Mouse (Mus musculus) hindbrain, postnatal 0 days (tissue): ENCODE measurements around the gene Epha3. TPM values are rescaled to one million over a fixed set of nuclear protein-coding genes. Genes with fewer than 3 reads are reported as not detected.
A peak's percentile ranks its signal among the peaks of the same experiment; 100 is the strongest.

Experiments used
- ATAC-seq: fragments of 200-750 bp; cut with Nextera tagmentation; 2 replicates; pipeline ENCODE4 v1.8.0; 2017; ENCODE audit warnings: mild to moderate bottlenecking, moderate TSS enrichment, moderate library complexity
- DNase-seq: peaks from one replicate; pipeline ENCODE4 v3.0.0-alpha.2; 2015; ENCODE audit warnings: low spot score
- H3K27ac ChIP-seq: fragments of 300-500 bp; sonication (generic); 2 replicates; pipeline ENCODE4 v1.5.1; 2014; ENCODE audit warnings: mild to moderate bottlenecking
- H3K27me3 ChIP-seq: fragments of 300-500 bp; sonication (generic); 2 replicates; pipeline ENCODE4 v1.6.1; 2014; ENCODE audit warnings: low read length, mixed read lengths; ENCODE audit not compliant: insufficient read depth
- H3K36me3 ChIP-seq: fragments of 300-500 bp; sonication (generic); 2 replicates; pipeline ENCODE4 v1.6.1; 2014; ENCODE audit warnings: low read length, mixed read lengths; ENCODE audit not compliant: insufficient read depth
- H3K4me1 ChIP-seq: fragments of 300-500 bp; sonication (generic); 2 replicates; pipeline ENCODE4 v1.6.1; 2014; ENCODE audit warnings: antibody characterized with exemption, low read length, mixed read lengths; ENCODE audit not compliant: insufficient read depth
- H3K4me2 ChIP-seq: fragments of 300-500 bp; sonication (generic); 2 replicates; pipeline ENCODE4 v1.6.1; 2014; ENCODE audit warnings: low read depth, mild to moderate bottlenecking, low read length, moderate library complexity, mixed read lengths
- H3K4me3 ChIP-seq: fragments of 300-500 bp; sonication (generic); 2 replicates; pipeline ENCODE4 v1.5.1; 2014; ENCODE audit warnings: low read length
- H3K9ac ChIP-seq: fragments of 300-500 bp; sonication (generic); replicated peaks from 2 replicates; pipeline ENCODE4 v1.6.1; 2014; ENCODE audit warnings: mild to moderate bottlenecking, low read length, moderate library complexity, mixed read lengths
- H3K9me3 ChIP-seq: fragments of 300-500 bp; sonication (generic); 2 replicates; pipeline ENCODE4 v1.6.1; 2016; ENCODE audit warnings: low read length, mixed read lengths
- CTCF ChIP-seq: IDR thresholded peaks from 2 replicates; pipeline ENCODE4 v1.5.1; 2016; ENCODE audit warnings: antibody characterized with exemption, control low read depth, low read depth
- WGBS: fragments of 180-500 bp; shearing (Covaris S2); extraction: QIAGEN DNeasy Blood & Tissue Kit; methylation state at CpG from one replicate; pipeline ENCODE4 v1.1.7; 2014; 5-methylcytosine and 5-hydroxymethylcytosine counted together
- polyA plus RNA-seq: library from polyadenylated mRNA; unstranded; fragments of >200 nt; fragmentation: Nextera tagmentation; extraction: Ambion mirVana; gene quantifications from 2 replicates; pipeline ENCODE4 v1.2.1, GENCODE M21; 2015
- total RNA-seq: library from RNA; depleted of rRNA; stranded (reverse); fragments of >200 nt; gene quantifications from 2 replicates; pipeline ENCODE4 v1.2.3, GENCODE M21; 2014

Epha3 gene
- total and polyA plus RNA-seq, 2 experiments from 2014 or later, result 11.3 to 23.3 TPM

GRCm38 (mm10) chr16:63767589-63767988, 96.4 kb downstream of the Epha3 start:
- no peak for TF ChIP-seq CTCF
- ATAC-seq, result no peak

GRCm38 (mm10) chr16:63761177-63761576, 102.8 kb downstream of the Epha3 start:
- DNase-seq, result peak; percentile 19
- Histone ChIP-seq H3K9ac (no peak overlapping the region), H3K4me2 (no peak overlapping the region), H3K36me3 (no peaks in the 10 kb centered on the region), H3K27me3 (no peaks in the 10 kb centered on the region), H3K4me1 (no peaks in the 10 kb centered on the region), H3K27ac (no peak overlapping the region), H3K4me3 (no peak overlapping the region), H3K9me3 (no peaks in the 10 kb centered on the region)
- no peak for TF ChIP-seq CTCF
- WGBS, result 44% methylated on average over 4 of the region's 4 CpGs
- ATAC-seq, result no peak

More at GRCm38 (mm10) chr16:63767589-63767988, 96.4 kb downstream of the Epha3 start:
- H3K9ac ChIP-seq, result no peak overlapping the region
- no peak overlapping the region for H3K4me3 ChIP-seq
- no peaks in the 10 kb centered on the region for H3K4me1 ChIP-seq
- WGBS, result 89% methylated on average over 5 of the region's 5 CpGs
- no peaks in the 10 kb centered on the region for H3K36me3 ChIP-seq
- no peaks in the 10 kb centered on the region for H3K27me3 ChIP-seq
- H3K9me3 ChIP-seq, result no peaks in the 10 kb centered on the region
- H3K27ac ChIP-seq, result no peak overlapping the region
- no peak for DNase-seq
- no peak overlapping the region for H3K4me2 ChIP-seq

- Histone ChIP-seq H3K4me1 (no peaks in the 10 kb centered on the region), H3K27ac (no peak overlapping the region), H3K27me3 (no peaks in the 10 kb centered on the region), H3K36me3 (no peaks in the 10 kb centered on the region), H3K9me3 (no peaks in the 10 kb centered on the region), H3K9ac (no peak overlapping the region), H3K4me3 (no peak overlapping the region), H3K4me2 (no peak overlapping the region)
- no peak for TF ChIP-seq CTCF
- no peak for ATAC-seq
- 17% methylated on average over 2 of the region's 2 CpGs for WGBS
- peak; percentile 28 for DNase-seq
Measured at GRCm38 (mm10) chr16:63760112-63760511, 103.9 kb downstream of the Epha3 start.

- H3K36me3 ChIP-seq, result no peaks in the 10 kb centered on the region
- no peaks in the 10 kb centered on the region for H3K27me3 ChIP-seq
- DNase-seq (peak; percentile 5), ATAC-seq (no peak)
- H3K9ac ChIP-seq, result no peak overlapping the region
- no peaks in the 10 kb centered on the region for H3K4me1 ChIP-seq
- no peaks in the 10 kb centered on the region for H3K9me3 ChIP-seq
- H3K4me3 ChIP-seq, result no peak overlapping the region
- H3K27ac ChIP-seq, result no peak overlapping the region
- WGBS, result 10% methylated on average over 3 of the region's 3 CpGs
- no peak overlapping the region for H3K4me2 ChIP-seq
- no peak for TF ChIP-seq CTCF
Measured at GRCm38 (mm10) chr16:63753052-63753451, 110.9 kb downstream of the Epha3 start.

GRCm38 (mm10) chr16:63747817-63748216, 116.2 kb downstream of the Epha3 start:
- ATAC-seq (no peak), DNase-seq (no peak)
- no peak overlapping the region for H3K4me3 ChIP-seq
- H3K27ac ChIP-seq, result no peak overlapping the region
- no peaks in the 10 kb centered on the region for H3K4me1 ChIP-seq
- H3K9ac ChIP-seq, result no peak overlapping the region
- no peak for TF ChIP-seq CTCF
- no peaks in the 10 kb centered on the region for H3K27me3 ChIP-seq
- H3K4me2 ChIP-seq, result no peak overlapping the region
- no peaks in the 10 kb centered on the region for H3K36me3 ChIP-seq
- H3K9me3 ChIP-seq, result no peaks in the 10 kb centered on the region
- 23% methylated on average over 2 of the region's 2 CpGs for WGBS

- H3K27ac ChIP-seq, result no peak overlapping the region
- H3K4me2 ChIP-seq, result no peak overlapping the region
- 42% methylated on average over 5 of the region's 5 CpGs for WGBS
- no peaks in the 10 kb centered on the region for H3K4me1 ChIP-seq
- H3K27me3 ChIP-seq, result no peaks in the 10 kb centered on the region
- H3K4me3 ChIP-seq, result no peak overlapping the region
- H3K36me3 ChIP-seq, result no peaks in the 10 kb centered on the region
- H3K9me3 ChIP-seq, result no peaks in the 10 kb centered on the region
- no peak for TF ChIP-seq CTCF
- H3K9ac ChIP-seq, result no peak overlapping the region
- DNase-seq (peak; percentile 34), ATAC-seq (no peak)
Measured at GRCm38 (mm10) chr16:63745465-63745864, 118.5 kb downstream of the Epha3 start.

GRCm38 (mm10) chr16:63743208-63743854, 120.6 kb downstream of the Epha3 start:
- DNase-seq, result peak; percentile 16
- H3K36me3 ChIP-seq, result no peaks in the 10 kb centered on the region
- 41% methylated on average over 9 of the region's 9 CpGs for WGBS
- H3K4me2 ChIP-seq, result 0 out of 2 replicates have a peak overlapping the region, but pooled peaks have one; percentile 0
- H3K9ac ChIP-seq, result no peak overlapping the region
- ATAC-seq, result 0 out of 2 replicates have a peak, but pooled peaks have one; percentile 45
- no peak overlapping the region for H3K27ac ChIP-seq
- no peak overlapping the region for H3K4me3 ChIP-seq
- no peaks in the 10 kb centered on the region for H3K27me3 ChIP-seq
- TF ChIP-seq CTCF, result no peak
- H3K4me1 ChIP-seq, result no peaks in the 10 kb centered on the region
- no peaks in the 10 kb centered on the region for H3K9me3 ChIP-seq
